Mouse (Mus musculus) embryonic facial prominence, embryonic 11.5 days (tissue): ENCODE results near the gene Mast3. TPM values are rescaled to one million over a fixed set of nuclear protein-coding genes. Genes with fewer than 3 reads are reported as not detected.

Experiments used
- ATAC-seq: fragments of 200-750 bp; cut with Nextera tagmentation; replicated peaks from 2 replicates; pipeline ENCODE4 v1.8.0; 2017; ENCODE audit warnings: low read depth; ENCODE audit not compliant: insufficient number of reproducible peaks, low FRiP score, low TSS enrichment
- DNase-seq: peaks from one replicate; pipeline ENCODE4 v3.0.0-alpha.2; 2015; ENCODE audit warnings: low spot score
- H3K27ac ChIP-seq: fragments of 300-500 bp; sonication (generic); replicated peaks from 2 replicates; pipeline ENCODE4 v1.5.1; 2014; ENCODE audit warnings: mild to moderate bottlenecking, low read depth, low read length, control low read depth
- H3K27me3 ChIP-seq: fragments of 300-500 bp; sonication (generic); 2 replicates; pipeline ENCODE4 v1.6.1; 2014; ENCODE audit warnings: mild to moderate bottlenecking, low read length, moderate library complexity, mixed read lengths; ENCODE audit not compliant: control insufficient read depth, insufficient read depth
- H3K36me3 ChIP-seq: fragments of 300-500 bp; sonication (generic); replicated peaks from 2 replicates; pipeline ENCODE4 v1.6.1; 2014; ENCODE audit warnings: low read depth, mild to moderate bottlenecking, low read length, moderate library complexity, mixed read lengths; ENCODE audit not compliant: control insufficient read depth, insufficient read depth
- H3K4me1 ChIP-seq: fragments of 300-500 bp; sonication (generic); 2 replicates; pipeline ENCODE4 v1.6.1; 2014; ENCODE audit warnings: low read length, mixed read lengths; ENCODE audit not compliant: control insufficient read depth, insufficient read depth
- H3K4me2 ChIP-seq: fragments of 300-500 bp; sonication (generic); 2 replicates; pipeline ENCODE4 v1.6.1; 2014; ENCODE audit warnings: low read depth, mild to moderate bottlenecking, control low read depth, low read length, moderate library complexity
- H3K4me3 ChIP-seq: fragments of 300-500 bp; sonication (generic); 2 replicates; pipeline ENCODE4 v1.5.1; 2014; ENCODE audit warnings: low read depth, low read length, control low read depth
- H3K9ac ChIP-seq: fragments of 300-500 bp; sonication (generic); replicated peaks from 2 replicates; pipeline ENCODE4 v1.6.1; 2014; ENCODE audit warnings: mild to moderate bottlenecking, control low read depth, low read length
- H3K9me3 ChIP-seq: fragments of 300-500 bp; sonication (generic); replicated peaks from 2 replicates; pipeline ENCODE4 v1.6.1; 2016; ENCODE audit warnings: mild to moderate bottlenecking, low read length, inconsistent platforms, mixed read lengths; ENCODE audit not compliant: control insufficient read depth
- WGBS: fragments of 180-500 bp; shearing (Covaris S2); extraction: QIAGEN DNeasy Blood & Tissue Kit; methylation state at CpG from one replicate; pipeline ENCODE4 v1.1.7; 2014; 5-methylcytosine and 5-hydroxymethylcytosine counted together
- polyA plus RNA-seq: library from polyadenylated mRNA; unstranded; fragments of >200 nt; fragmentation: Nextera tagmentation; extraction: Ambion mirVana; gene quantifications from 2 replicates; pipeline ENCODE4 v1.2.1, GENCODE M21; 2014

Mast3 gene
- polyA plus RNA-seq, 1 experiment from 2014 or later = 9.7 TPM

GRCm38 (mm10) chr8:70821399-70821962 is 16.6 kb upstream of the Mast3 start:
- 15% methylated on average over 29 of the region's 30 CpGs for WGBS
- H3K36me3 ChIP-seq = no peaks in the 10 kb centered on the region
- no peak; the same call in 1 of the 2 replicates for ATAC-seq
- peak; percentile 91 for DNase-seq
- no peak overlapping the region; the same call in 1 of the 2 replicates for H3K9ac ChIP-seq
- peaks cover 9% of the 10 kb centered on the region for H3K27me3 ChIP-seq
- no peaks in the 10 kb centered on the region for H3K9me3 ChIP-seq
- H3K4me2 ChIP-seq = no peak overlapping the region
- no peaks in the 10 kb centered on the region; the same call in 1 of the 2 replicates for H3K4me1 ChIP-seq
- no peak overlapping the region for H3K27ac ChIP-seq
- no peak overlapping the region for H3K4me3 ChIP-seq

- 2% methylated on average over 31 of the region's 31 CpGs for WGBS
- ATAC-seq (peak; percentile 67), DNase-seq (peak; percentile 78)
- peak overlapping the region; percentile 15; the same call in 1 of the 2 replicates for H3K4me2 ChIP-seq
- H3K9ac ChIP-seq = no peak overlapping the region
- H3K4me3 ChIP-seq = no peak overlapping the region
- H3K4me1 ChIP-seq = no peaks in the 10 kb centered on the region; the same call in 1 of the 2 replicates
- no peaks in the 10 kb centered on the region for H3K9me3 ChIP-seq
- peaks cover 12% of the 10 kb centered on the region for H3K27me3 ChIP-seq
- H3K36me3 ChIP-seq = no peaks in the 10 kb centered on the region
- no peak overlapping the region for H3K27ac ChIP-seq
Measured at GRCm38 (mm10) chr8:70820101-70820935, 15.5 kb upstream of the Mast3 start.

DNA sequence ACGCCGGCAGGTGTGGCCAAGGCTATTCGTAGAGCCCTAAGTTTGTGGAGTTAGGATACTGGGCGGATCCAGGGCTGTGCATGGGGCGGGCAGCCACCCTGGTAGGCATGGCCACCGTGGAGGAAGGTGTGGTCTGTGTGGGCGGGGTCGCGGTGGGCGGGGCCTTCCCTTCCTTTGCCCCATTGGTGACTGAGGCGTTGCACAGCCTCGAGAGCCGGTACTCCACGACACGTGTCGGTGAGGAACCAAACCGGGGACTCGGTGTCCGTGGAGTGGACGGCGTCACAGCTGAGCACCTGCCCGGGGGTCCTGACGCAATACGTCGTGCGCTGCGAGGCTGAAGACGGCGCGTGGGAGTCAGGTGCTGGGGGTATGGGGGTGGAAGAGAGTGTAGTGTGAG is 11.8 kb upstream of the Mast3 start:
- no peak for ATAC-seq
- Histone ChIP-seq H3K36me3 (no peaks in the 10 kb centered on the region), H3K27me3 (peaks cover 12% of the 10 kb centered on the region), H3K4me3 (no peak overlapping the region), H3K27ac (no peak overlapping the region), H3K9ac (no peak overlapping the region), H3K4me1 (no peaks in the 10 kb centered on the region; the same call in 1 of the 2 replicates), H3K4me2 (peak overlapping the region; percentile 1), H3K9me3 (no peaks in the 10 kb centered on the region)
- 7% methylated on average over 28 of the region's 30 CpGs for WGBS
- no peak for DNase-seq

DNA sequence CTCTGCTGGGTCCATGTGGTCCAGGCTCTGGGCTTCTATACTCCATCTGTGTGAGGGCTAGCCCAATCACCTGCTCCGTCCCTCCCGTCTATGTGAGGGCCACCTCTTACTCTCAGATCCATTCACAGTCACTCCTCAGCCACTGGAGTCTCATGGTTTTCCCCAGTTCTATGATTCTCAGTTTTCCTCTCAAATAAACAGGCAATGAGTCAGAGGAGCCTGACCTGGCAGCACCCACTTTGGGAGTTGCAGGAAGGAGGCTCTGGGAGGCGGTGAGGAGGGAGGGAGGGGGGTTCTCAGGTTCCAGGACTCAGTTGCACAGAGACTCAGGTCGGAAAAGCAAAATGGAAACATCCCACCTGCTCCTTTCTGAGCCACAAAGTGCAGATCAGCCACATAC is 8.0 kb upstream of the Mast3 start:
- 56% methylated on average over 4 of the region's 4 CpGs for WGBS
- Histone ChIP-seq H3K27me3 (peaks cover 12% of the 10 kb centered on the region), H3K9ac (no peak overlapping the region)

GRCm38 (mm10) chr8:70812055-70812454 is 7.2 kb upstream of the Mast3 start:
- no peak overlapping the region for H3K9ac ChIP-seq
- no peak overlapping the region for H3K4me3 ChIP-seq
- ATAC-seq (no peak), DNase-seq (no peak)
- H3K27ac ChIP-seq = no peak overlapping the region
- no peak overlapping the region for H3K4me2 ChIP-seq
- no peaks in the 10 kb centered on the region for H3K36me3 ChIP-seq
- no peaks in the 10 kb centered on the region; the same call in 1 of the 2 replicates for H3K4me1 ChIP-seq
- H3K27me3 ChIP-seq = peaks cover 9% of the 10 kb centered on the region
- no peaks in the 10 kb centered on the region for H3K9me3 ChIP-seq
- 47% methylated on average over 4 of the region's 4 CpGs for WGBS

More for the DNA sequence above, 8.0 kb upstream of the Mast3 start:
- Histone ChIP-seq H3K27ac (no peak overlapping the region), H3K36me3 (no peaks in the 10 kb centered on the region), H3K4me2 (no peak overlapping the region), H3K4me1 (no peaks in the 10 kb centered on the region; the same call in 1 of the 2 replicates), H3K9me3 (no peaks in the 10 kb centered on the region), H3K4me3 (no peak overlapping the region)
- DNase-seq = no peak
- no peak for ATAC-seq

- Histone ChIP-seq H3K4me2 (no peak overlapping the region), H3K9me3 (no peaks in the 10 kb centered on the region), H3K27ac (no peak overlapping the region), H3K4me1 (no peaks in the 10 kb centered on the region), H3K27me3 (no peaks in the 10 kb centered on the region), H3K36me3 (no peaks in the 10 kb centered on the region), H3K4me3 (no peak overlapping the region), H3K9ac (no peak overlapping the region)
- DNase-seq (no peak), ATAC-seq (no peak)
- WGBS = 68% methylated on average over 20 of the region's 20 CpGs
Measured at GRCm38 (mm10) chr8:70810962-70811680, 6.3 kb upstream of the Mast3 start.

- H3K36me3 ChIP-seq = no peaks in the 10 kb centered on the region
- no peak overlapping the region for H3K4me3 ChIP-seq
- H3K4me1 ChIP-seq = no peaks in the 10 kb centered on the region; the same call in 1 of the 2 replicates
- no peak for ATAC-seq
- no peak overlapping the region for H3K9ac ChIP-seq
- 80% methylated on average over 8 of the region's 8 CpGs for WGBS
- no peaks in the 10 kb centered on the region for H3K9me3 ChIP-seq
- no peak overlapping the region for H3K27ac ChIP-seq
- no peak overlapping the region for H3K4me2 ChIP-seq
- peaks cover 8% of the 10 kb centered on the region; the same call in 1 of the 2 replicates for H3K27me3 ChIP-seq
- DNase-seq = no peak
Measured at GRCm38 (mm10) chr8:70808955-70809701, 4.3 kb upstream of the Mast3 start.
